Mouse (Mus musculus) myocyte (in vitro differentiated cells): ENCODE measurements at regions not wholly inside any gene's neighbourhood (a gene's known extent, or its start where the extent isn't known, plus 50 kb on each side); places are given as distances from the start of the nearest gene placed in this dataset.

Experiments used
- H3K27me3 ChIP-seq: one replicate; pipeline ENCODE4 v1.6.1; 2011; ENCODE audit not compliant: control insufficient read depth, insufficient read depth, insufficient read length
- H3K36me3 ChIP-seq: one replicate; pipeline ENCODE4 v1.6.1; 2011; ENCODE audit not compliant: control insufficient read depth, insufficient read depth
- H3K4me2 ChIP-seq: one replicate; pipeline ENCODE4 v1.6.1; 2011; ENCODE audit warnings: low read depth, control low read depth
- H3K4me3 ChIP-seq: one replicate; pipeline ENCODE4 v1.5.1; 2011; ENCODE audit warnings: mild to moderate bottlenecking, control low read depth, moderate library complexity
- H3K79me2 ChIP-seq: one replicate; pipeline ENCODE4 v1.6.1; 2011; ENCODE audit not compliant: control insufficient read depth, insufficient read depth
- H3ac ChIP-seq: one replicate; pipeline ENCODE4 v1.6.1; 2011; ENCODE audit not compliant: control insufficient read depth, insufficient read length
- CEBPB ChIP-seq: IDR thresholded peaks from 2 replicates; pipeline ENCODE4 v1.6.1; 2011; ENCODE audit warnings: mild to moderate bottlenecking, moderate library complexity; ENCODE audit not compliant: poor library complexity, insufficient read depth, severe bottlenecking
- E2F4 ChIP-seq: IDR thresholded peaks from one replicate; pipeline ENCODE4 v1.6.1; 2011; ENCODE audit warnings: mild to moderate bottlenecking, control low read depth, moderate library complexity; ENCODE audit not compliant: insufficient read depth
- MAX ChIP-seq: IDR thresholded peaks from one replicate; pipeline ENCODE4 v1.6.1; 2011; ENCODE audit warnings: low read depth, mild to moderate bottlenecking, control low read depth
- MYOD1 ChIP-seq, 3 experiments: IDR thresholded peaks; one replicate each; pipeline ENCODE4 v1.6.1; 2011; ENCODE audit warnings: control low read depth in 2 of 3, low read depth in 2 of 3, mild to moderate bottlenecking in 2 of 3, moderate library complexity in 1 of 3; ENCODE audit not compliant: insufficient read length in 2 of 3, control insufficient read depth in 1 of 3
- MYOG ChIP-seq, 3 experiments: IDR thresholded peaks; one replicate each; pipeline ENCODE4 v1.6.1; 2011; ENCODE audit warnings: control low read depth in 2 of 3, low read depth in 2 of 3, mild to moderate bottlenecking in 2 of 3; ENCODE audit not compliant: insufficient read length in 2 of 3, control insufficient read depth in 1 of 3, insufficient read depth in 1 of 3
- POLR2A ChIP-seq: IDR thresholded peaks from one replicate; pipeline ENCODE4 v1.6.1; 2011; ENCODE audit warnings: low read depth, mild to moderate bottlenecking, control low read depth, moderate library complexity; ENCODE audit not compliant: insufficient read length
- POLR2AphosphoS2 ChIP-seq: IDR thresholded peaks from one replicate; pipeline ENCODE4 v1.6.1; 2011; ENCODE audit warnings: low read depth, control low read depth; ENCODE audit not compliant: insufficient read length
- REST ChIP-seq: IDR thresholded peaks from one replicate; pipeline ENCODE4 v1.6.1; 2011; ENCODE audit warnings: mild to moderate bottlenecking, control low read depth, moderate library complexity; ENCODE audit not compliant: insufficient read depth, insufficient read length
- SRF ChIP-seq: IDR thresholded peaks from one replicate; pipeline ENCODE4 v1.6.1; 2011; ENCODE audit warnings: low read depth; ENCODE audit not compliant: control insufficient read depth, insufficient read length
- TCF12 ChIP-seq: IDR thresholded peaks from one replicate; pipeline ENCODE4 v1.6.1; 2011; ENCODE audit warnings: mild to moderate bottlenecking, control low read depth; ENCODE audit not compliant: poor library complexity, insufficient read depth, severe bottlenecking
- TCF3 ChIP-seq: IDR thresholded peaks from one replicate; pipeline ENCODE4 v1.6.1; 2011; ENCODE audit warnings: low read depth, control low read depth; ENCODE audit not compliant: insufficient read length
- USF1 ChIP-seq: IDR thresholded peaks from one replicate; pipeline ENCODE4 v1.6.1; 2011; ENCODE audit warnings: low read depth, mild to moderate bottlenecking, control low read depth, moderate library complexity

- Histone ChIP-seq H3K4me2 (no peak overlapping the region), H3K27me3 (no peaks in the 10 kb centered on the region), H3K36me3 (no peaks in the 10 kb centered on the region), H3ac (no peak overlapping the region), H3K4me3 (no peak overlapping the region), H3K79me2 (no peaks in the 10 kb centered on the region)
- TF ChIP-seq CEBPB = no peak
- TF ChIP-seq TCF12 = no peak
- no peak for TF ChIP-seq E2F4
- no peak for TF ChIP-seq POLR2A
- no peak for TF ChIP-seq TCF3
- no peak for TF ChIP-seq REST
- no peak for TF ChIP-seq POLR2AphosphoS2
- TF ChIP-seq USF1 = no peak
- TF ChIP-seq MYOG (IDR thresholded peaks at IDR 0.05; ENCODE audit: control insufficient read depth in 1 of 3, insufficient read depth in 1 of 3, insufficient read length in 2 of 3, low read depth in 2 of 3) = no peak
- TF ChIP-seq SRF = no peak
- TF ChIP-seq MYOD1 (IDR thresholded peaks at IDR 0.05; ENCODE audit: control insufficient read depth in 1 of 3, insufficient read length in 2 of 3, low read depth in 2 of 3) = no peak
- TF ChIP-seq MAX = no peak
Observed at GRCm38 (mm10) chr12:106592686-106593085, 582.7 kb downstream of the Vrk1 start.

GRCm38 (mm10) chr12:106597636-106598035 is 587.6 kb downstream of the Vrk1 start:
- no peaks in the 10 kb centered on the region for H3K27me3 ChIP-seq

DNA sequence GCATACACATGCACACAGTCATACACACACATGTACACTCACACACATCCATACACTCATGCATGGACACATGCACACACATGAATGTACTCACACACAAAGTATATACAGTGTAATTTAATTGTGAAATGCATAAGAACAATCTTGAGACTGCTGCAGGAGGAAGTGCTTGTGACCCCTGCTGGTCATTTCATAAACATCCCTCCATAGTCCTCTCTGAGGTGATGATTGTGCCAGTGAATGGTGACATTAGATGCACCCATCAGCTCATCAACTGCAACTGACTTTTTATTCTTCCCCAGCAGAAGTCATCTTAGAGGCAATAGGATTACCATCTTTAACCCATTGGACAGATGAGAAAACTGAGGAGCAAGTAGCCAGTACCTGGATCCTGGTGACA is 597.2 kb downstream of the Vrk1 start:
- Histone ChIP-seq H3K27me3 (no peaks in the 10 kb centered on the region), H3ac (no peak overlapping the region), H3K4me2 (no peak overlapping the region), H3K79me2 (no peaks in the 10 kb centered on the region), H3K4me3 (no peak overlapping the region), H3K36me3 (no peaks in the 10 kb centered on the region)
- no peak for TF ChIP-seq TCF12
- no peak for TF ChIP-seq MYOD1 (IDR thresholded peaks at IDR 0.05; ENCODE audit: control insufficient read depth in 1 of 3, insufficient read length in 2 of 3, low read depth in 2 of 3)
- TF ChIP-seq MAX = no peak
- no peak for TF ChIP-seq POLR2A
- no peak for TF ChIP-seq POLR2AphosphoS2
- TF ChIP-seq MYOG (IDR thresholded peaks at IDR 0.05; ENCODE audit: control insufficient read depth in 1 of 3, insufficient read depth in 1 of 3, insufficient read length in 2 of 3, low read depth in 2 of 3) = no peak
- no peak for TF ChIP-seq SRF
- TF ChIP-seq E2F4 = no peak
- TF ChIP-seq TCF3 = no peak
- TF ChIP-seq USF1 = no peak
- TF ChIP-seq REST = no peak
- no peak for TF ChIP-seq CEBPB

More at GRCm38 (mm10) chr12:106597636-106598035, 587.6 kb downstream of the Vrk1 start:
- Histone ChIP-seq H3ac (no peak overlapping the region), H3K4me2 (no peak overlapping the region), H3K36me3 (no peaks in the 10 kb centered on the region), H3K4me3 (no peak overlapping the region), H3K79me2 (no peaks in the 10 kb centered on the region)
- no peak for TF ChIP-seq POLR2A
- no peak for TF ChIP-seq MYOG (IDR thresholded peaks at IDR 0.05; ENCODE audit: control insufficient read depth in 1 of 3, insufficient read depth in 1 of 3, insufficient read length in 2 of 3, low read depth in 2 of 3)
- no peak for TF ChIP-seq POLR2AphosphoS2
- TF ChIP-seq USF1 = no peak
- no peak for TF ChIP-seq TCF12
- no peak for TF ChIP-seq MAX
- TF ChIP-seq CEBPB = no peak
- TF ChIP-seq MYOD1 (IDR thresholded peaks at IDR 0.05; ENCODE audit: control insufficient read depth in 1 of 3, insufficient read length in 2 of 3, low read depth in 2 of 3) = no peak
- no peak for TF ChIP-seq TCF3
- TF ChIP-seq SRF = no peak
- TF ChIP-seq REST = no peak
- no peak for TF ChIP-seq E2F4

- H3ac ChIP-seq = no peak overlapping the region
- H3K27me3 ChIP-seq = no peaks in the 10 kb centered on the region
- H3K79me2 ChIP-seq = no peaks in the 10 kb centered on the region
- no peaks in the 10 kb centered on the region for H3K36me3 ChIP-seq
- TF ChIP-seq E2F4 (no peak), TCF12 (no peak), MYOG (IDR thresholded peaks at IDR 0.05; ENCODE audit: control insufficient read depth in 1 of 3, insufficient read depth in 1 of 3, insufficient read length in 2 of 3, low read depth in 2 of 3) (no peak), CEBPB (no peak), POLR2A (no peak), MAX (no peak), MYOD1 (IDR thresholded peaks at IDR 0.05; ENCODE audit: control insufficient read depth in 1 of 3, insufficient read length in 2 of 3, low read depth in 2 of 3) (no peak), REST (no peak), TCF3 (no peak), POLR2AphosphoS2 (no peak)
- H3K4me2 ChIP-seq = no peak overlapping the region
- no peak overlapping the region for H3K4me3 ChIP-seq
Observed at GRCm38 (mm10) chr12:106607655-106608337, 597.8 kb downstream of the Vrk1 start.
